Mouse (Mus musculus) MEL (cell line): ENCODE measurements around the gene Ctnna2. TPM values are rescaled to one million over a fixed set of nuclear protein-coding genes. Genes with fewer than 3 reads are reported as not detected.

Source experiments
- DNase-seq: peaks from one replicate; pipeline ENCODE4 v3.0.0; 2011; ENCODE audit warnings: low read depth, low spot score
- H3K27ac ChIP-seq: 2 replicates; pipeline ENCODE4 v1.5.1; 2012; ENCODE audit warnings: low read depth, mild to moderate bottlenecking, control low read depth, low read length, moderate library complexity; ENCODE audit not compliant: control insufficient read depth
- H3K27me3 ChIP-seq, 2 experiments: fragments of 150-350 bp in 1 of 2; sonication (generic) in 1 of 2; 2 replicates each; pipeline ENCODE4 v1.6.1; 2012; ENCODE audit warnings: low read length in 2 of 2, mild to moderate bottlenecking in 2 of 2, improper control_type of control experiment in 1 of 2, moderate library complexity in 1 of 2; ENCODE audit not compliant: insufficient read depth in 2 of 2, control insufficient read depth in 1 of 2
- H3K36me3 ChIP-seq, 2 experiments: 2 replicates each; pipeline ENCODE4 v1.6.1; 2012 to 2014; ENCODE audit warnings: low read length in 2 of 2, improper control_type of control experiment in 1 of 2, inconsistent platforms in 1 of 2, mild to moderate bottlenecking in 1 of 2; ENCODE audit not compliant: insufficient read depth in 2 of 2, control insufficient read depth in 1 of 2
- H3K4me1 ChIP-seq, 2 experiments: fragments of 150-350 bp in 1 of 2; sonication (generic) in 1 of 2; 2 replicates each; pipeline ENCODE4 v1.6.1; 2012; ENCODE audit warnings: low read length in 2 of 2, improper control_type of control experiment in 1 of 2, mild to moderate bottlenecking in 1 of 2; ENCODE audit not compliant: insufficient read depth in 2 of 2, control insufficient read depth in 1 of 2
- H3K4me3 ChIP-seq, 2 experiments: fragments of 150-350 bp in 1 of 2; sonication (generic) in 1 of 2; 2 replicates each; pipeline ENCODE4 v1.5.1; 2012; ENCODE audit warnings: low read depth in 2 of 2, low read length in 2 of 2, mild to moderate bottlenecking in 2 of 2, moderate library complexity in 2 of 2, control low read depth in 1 of 2, improper control_type of control experiment in 1 of 2; ENCODE audit not compliant: control insufficient read depth in 1 of 2, insufficient read depth in 1 of 2
- H3K79me2 ChIP-seq: 2 replicates; pipeline ENCODE4 v1.6.1; 2012; ENCODE audit warnings: mild to moderate bottlenecking, low read length, moderate library complexity; ENCODE audit not compliant: control insufficient read depth, poor library complexity, insufficient read depth
- H3K9ac ChIP-seq: 2 replicates; pipeline ENCODE4 v1.6.1; 2012; ENCODE audit warnings: low read depth, mild to moderate bottlenecking, control low read depth, low read length, moderate library complexity; ENCODE audit not compliant: control insufficient read depth, poor library complexity, severe bottlenecking
- H3K9me3 ChIP-seq: fragments of 150-350 bp; sonication (generic); replicated peaks from 2 replicates; pipeline ENCODE4 v1.6.1; 2012; ENCODE audit warnings: mild to moderate bottlenecking, low read length, improper control_type of control experiment, moderate library complexity; ENCODE audit not compliant: insufficient read depth
- CHD1 ChIP-seq: IDR thresholded peaks from 2 replicates; pipeline ENCODE4 v1.6.1; 2012; ENCODE audit warnings: low read depth, mild to moderate bottlenecking, inconsistent platforms, low read length, improper control_type of control experiment
- CHD2 ChIP-seq: IDR thresholded peaks from 2 replicates; pipeline ENCODE4 v1.6.1; 2011; ENCODE audit warnings: low read length, improper control_type of control experiment
- CTCF ChIP-seq, 3 experiments: IDR thresholded peaks in 2 of 3; conservative IDR thresholded peaks in 1 of 3; 2 replicates each; pipeline ENCODE4 v1.5.1; 2011 to 2012; ENCODE audit warnings: low read length in 3 of 3, low read depth in 2 of 3, mild to moderate bottlenecking in 2 of 3, improper control_type of control experiment in 1 of 3, inconsistent platforms in 1 of 3, mixed read lengths in 1 of 3, moderate library complexity in 1 of 3; ENCODE audit not compliant: control insufficient read depth in 1 of 3, insufficient read depth in 1 of 3, poor library complexity in 1 of 3, severe bottlenecking in 1 of 3
- E2F4 ChIP-seq: IDR thresholded peaks from 2 replicates; pipeline ENCODE4 v1.6.1; 2011; ENCODE audit warnings: low read depth, low read length, improper control_type of control experiment, borderline replicate concordance
- EP300 ChIP-seq, 2 experiments: IDR thresholded peaks; 2 replicates each; pipeline ENCODE4 v1.6.1; 2011; ENCODE audit warnings: improper control_type of control experiment in 2 of 2, low read length in 2 of 2, low read depth in 1 of 2, mild to moderate bottlenecking in 1 of 2
- ETS1 ChIP-seq: IDR thresholded peaks from 2 replicates; pipeline ENCODE4 v1.6.1; 2012; ENCODE audit warnings: low read depth, mild to moderate bottlenecking, inconsistent platforms, low read length, improper control_type of control experiment, moderate library complexity
- GABPA ChIP-seq: IDR thresholded peaks from 2 replicates; pipeline ENCODE4 v1.6.1; 2012; ENCODE audit warnings: low read depth, mild to moderate bottlenecking, inconsistent platforms, low read length, improper control_type of control experiment, moderate library complexity
- HCFC1 ChIP-seq: IDR thresholded peaks from 2 replicates; pipeline ENCODE4 v1.6.1; 2012; ENCODE audit warnings: low read depth, mild to moderate bottlenecking, inconsistent platforms, low read length, improper control_type of control experiment, moderate library complexity
- JUND ChIP-seq: IDR thresholded peaks from 2 replicates; pipeline ENCODE4 v1.6.1; 2011; ENCODE audit warnings: low read depth, mild to moderate bottlenecking, improper control_type of control experiment, low read length
- KAT2A ChIP-seq: conservative IDR thresholded peaks from 2 replicates; pipeline ENCODE4 v1.6.1; 2012; ENCODE audit warnings: low read depth, low read length, improper control_type of control experiment, inconsistent platforms
- MAX ChIP-seq: IDR thresholded peaks from 2 replicates; pipeline ENCODE4 v1.6.1; 2011; ENCODE audit warnings: low read length, improper control_type of control experiment
- MAZ ChIP-seq: IDR thresholded peaks from 2 replicates; pipeline ENCODE4 v1.6.1; 2012; ENCODE audit warnings: low read depth, mild to moderate bottlenecking, inconsistent platforms, low read length, improper control_type of control experiment
- MYB ChIP-seq: IDR thresholded peaks from 2 replicates; pipeline ENCODE4 v1.6.1; 2011; ENCODE audit warnings: mild to moderate bottlenecking, low read depth, low read length, improper control_type of control experiment
- POLR2A ChIP-seq, 2 experiments: IDR thresholded peaks; 2 replicates each; pipeline ENCODE4 v1.6.1; 2011 to 2012; ENCODE audit warnings: low read length in 2 of 2, mild to moderate bottlenecking in 2 of 2, control low read depth in 1 of 2, improper control_type of control experiment in 1 of 2, low read depth in 1 of 2, moderate library complexity in 1 of 2; ENCODE audit not compliant: control insufficient read depth in 1 of 2, insufficient read depth in 1 of 2, poor library complexity in 1 of 2
- POLR2AphosphoS2 ChIP-seq: IDR thresholded peaks from 2 replicates; pipeline ENCODE4 v1.6.1; 2011; ENCODE audit warnings: low read length, improper control_type of control experiment
- RCOR1 ChIP-seq: IDR thresholded peaks from 2 replicates; pipeline ENCODE4 v1.6.1; 2012; ENCODE audit warnings: low read depth, mild to moderate bottlenecking, inconsistent platforms, low read length, improper control_type of control experiment
- SIN3A ChIP-seq: IDR thresholded peaks from 2 replicates; pipeline ENCODE4 v1.6.1; 2012; ENCODE audit warnings: low read length, improper control_type of control experiment, inconsistent platforms
- TAL1 ChIP-seq: IDR thresholded peaks from 2 replicates; pipeline ENCODE4 v1.6.1; 2012; ENCODE audit warnings: mild to moderate bottlenecking, inconsistent platforms, low read length, moderate library complexity, mixed read lengths
- TBP ChIP-seq: IDR thresholded peaks from 2 replicates; pipeline ENCODE4 v1.8.0; 2011; ENCODE audit warnings: low read depth, low read length, improper control_type of control experiment
- UBTF ChIP-seq: IDR thresholded peaks from 2 replicates; pipeline ENCODE4 v1.6.1; 2012; ENCODE audit warnings: low read depth, mild to moderate bottlenecking, inconsistent platforms, low read length, improper control_type of control experiment, moderate library complexity, borderline replicate concordance; ENCODE audit not compliant: insufficient read depth
- ZC3H11A ChIP-seq: IDR thresholded peaks from 2 replicates; pipeline ENCODE4 v1.6.1; 2012; ENCODE audit warnings: low read depth, mild to moderate bottlenecking, inconsistent platforms, low read length, improper control_type of control experiment
- ZKSCAN1 ChIP-seq: IDR thresholded peaks from 2 replicates; pipeline ENCODE4 v1.6.1; 2012; ENCODE audit warnings: low read depth, mild to moderate bottlenecking, inconsistent platforms, low read length, improper control_type of control experiment, moderate library complexity
- ZMIZ1 ChIP-seq: IDR thresholded peaks from 2 replicates; pipeline ENCODE4 v1.6.1; 2012; ENCODE audit warnings: low read depth, mild to moderate bottlenecking, inconsistent platforms, low read length, improper control_type of control experiment, moderate library complexity
- polyA plus RNA-seq, 2 experiments: library from polyadenylated mRNA; stranded (reverse) in 1 of 2; unstranded in 1 of 2; fragments of >175 nt in 1 of 2; fragments of >200 nt in 1 of 2; gene quantifications; 2 replicates each; pipeline versions ENCODE4 v1.2.1 to v1.2.4; 2012; ENCODE audit warnings: low replicate concordance in 2 of 2, low read depth in 1 of 2; ENCODE audit not compliant: insufficient read length in 2 of 2, insufficient read depth in 1 of 2, missing spikeins in 1 of 2
- total RNA-seq: library from RNA; depleted of rRNA; stranded (reverse); fragments of 300-350 nt; gene quantifications from 2 replicates; pipeline ENCODE4 v1.2.3, GENCODE M21; 2012

The Ctnna2 gene
- total and polyA plus RNA-seq, 3 experiments: not detected

- Histone ChIP-seq H3K27ac (no peak overlapping the region), H3K4me1 (no peaks in the 10 kb centered on the region), H3K79me2 (no peaks in the 10 kb centered on the region), H3K9ac (no peak overlapping the region), H3K36me3 (no peaks in the 10 kb centered on the region), H3K4me3 (no peak overlapping the region), H3K9me3 (no peaks in the 10 kb centered on the region), H3K27me3 (no peaks in the 10 kb centered on the region)
- no peak for DNase-seq
- TF ChIP-seq EP300 (IDR thresholded peaks at IDR 0.05; ENCODE audit: low read depth in 1 of 2, low read length in 2 of 2) (no peak), RCOR1 (no peak), MAX (no peak), TBP (no peak), HCFC1 (no peak), ETS1 (no peak), GABPA (no peak), POLR2A (IDR thresholded peaks at IDR 0.05; ENCODE audit: control insufficient read depth in 1 of 2, insufficient read depth in 1 of 2, low read depth in 1 of 2, low read length in 2 of 2, poor library complexity in 1 of 2) (no peak), TAL1 (no peak), E2F4 (no peak)
Measured at GRCm38 (mm10) chr6:77687173-77687572, 292.3 kb downstream of the Ctnna2 start.

GRCm38 (mm10) chr6:77650127-77650526 is 329.4 kb downstream of the Ctnna2 start:
- no peaks in the 10 kb centered on the region for H3K4me1 ChIP-seq
- no peak overlapping the region for H3K4me3 ChIP-seq
- H3K36me3 ChIP-seq: no peaks in the 10 kb centered on the region
- H3K27ac ChIP-seq: no peak overlapping the region
- peak; percentile 6 for DNase-seq
- H3K27me3 ChIP-seq: no peaks in the 10 kb centered on the region
- no peak overlapping the region for H3K9ac ChIP-seq
- no peak for TF ChIP-seq SIN3A
- TF ChIP-seq KAT2A: no peak
- TF ChIP-seq CTCF (IDR thresholded peaks at IDR 0.05 in 2 of 3, conservative IDR thresholded peaks at IDR 0.05 in 1 of 3; ENCODE audit: control insufficient read depth in 1 of 3, insufficient read depth in 1 of 3, low read depth in 2 of 3, low read length in 3 of 3, poor library complexity in 1 of 3, severe bottlenecking in 1 of 3): peak; percentile 17 to 32 (median 20); a peak in 3 of 6 replicates
- no peak for TF ChIP-seq POLR2A (IDR thresholded peaks at IDR 0.05; ENCODE audit: control insufficient read depth in 1 of 2, insufficient read depth in 1 of 2, low read depth in 1 of 2, low read length in 2 of 2, poor library complexity in 1 of 2)
- TF ChIP-seq ZKSCAN1: no peak
- no peaks in the 10 kb centered on the region for H3K9me3 ChIP-seq
- H3K79me2 ChIP-seq: no peaks in the 10 kb centered on the region

- no peaks in the 10 kb centered on the region for H3K79me2 ChIP-seq
- no peak overlapping the region for H3K9ac ChIP-seq
- no peaks in the 10 kb centered on the region for H3K36me3 ChIP-seq
- H3K9me3 ChIP-seq: no peaks in the 10 kb centered on the region
- no peaks in the 10 kb centered on the region for H3K27me3 ChIP-seq
- TF ChIP-seq SIN3A (no peak), POLR2AphosphoS2 (no peak), JUND (no peak), UBTF (no peak), ETS1 (no peak), ZMIZ1 (no peak), CHD1 (no peak), ZC3H11A (no peak), MYB (no peak), MAZ (no peak), CHD2 (no peak)
- H3K27ac ChIP-seq: no peak overlapping the region
- no peak overlapping the region for H3K4me3 ChIP-seq
- no peaks in the 10 kb centered on the region for H3K4me1 ChIP-seq
- DNase-seq: no peak
Measured at GRCm38 (mm10) chr6:77644591-77644990, 334.9 kb downstream of the Ctnna2 start.
